Mouse (Mus musculus): ENCODE data around the gene Sp9. TPM values are rescaled to one million over a fixed set of nuclear protein-coding genes. Genes with fewer than 3 reads are reported as not detected.

Gene Sp9
- total RNA-seq, 1 experiment from 2014 or later: not detected

Other genes starting within 250 kb of the Sp9 start
- 92.2 and 115 TPM in 2 replicates for gene Ola1, start 53.0 kb upstream of the Sp9 start, total RNA-seq (2017)
- 8.5 and 20.6 TPM in 2 replicates for gene Scrn3, start 40.7 kb downstream of the Sp9 start, total RNA-seq (2017)
- gene Cir1, start 40.8 kb downstream of the Sp9 start, total RNA-seq (2017): 30.0 and 39.5 TPM in 2 replicates
- gene Gpr155, start 114.6 kb downstream of the Sp9 start, total RNA-seq (2017): 0.81 and 2.2 TPM in 2 replicates

Measured in hematopoietic stem cell, adult 5-6 weeks (primary cell).